Mouse (Mus musculus): Measurements from ENCODE around the gene Itga4.

The Itga4 gene

DNA sequence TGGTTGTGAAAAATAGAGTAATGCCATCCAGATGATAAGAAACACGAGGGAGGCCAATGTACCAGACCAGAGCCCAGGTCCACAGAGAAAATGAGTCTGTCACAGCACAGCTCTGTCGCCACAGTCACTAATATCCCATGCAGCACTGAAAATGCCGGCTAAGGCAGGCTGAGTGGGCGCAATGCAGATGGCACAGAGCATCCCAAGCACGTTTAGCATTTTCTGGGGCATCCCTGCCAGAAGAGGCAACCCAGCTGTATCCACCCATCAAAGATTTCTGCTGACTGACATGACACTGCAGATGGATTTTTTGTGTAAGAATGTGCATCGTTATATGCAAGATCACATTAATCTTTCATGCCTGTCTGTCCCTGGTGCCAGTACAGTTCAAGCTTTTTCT lies 106.8 kb downstream of the Itga4 start:
- 43% methylated on average over 6 of the region's 6 CpGs for WGBS

DNA sequence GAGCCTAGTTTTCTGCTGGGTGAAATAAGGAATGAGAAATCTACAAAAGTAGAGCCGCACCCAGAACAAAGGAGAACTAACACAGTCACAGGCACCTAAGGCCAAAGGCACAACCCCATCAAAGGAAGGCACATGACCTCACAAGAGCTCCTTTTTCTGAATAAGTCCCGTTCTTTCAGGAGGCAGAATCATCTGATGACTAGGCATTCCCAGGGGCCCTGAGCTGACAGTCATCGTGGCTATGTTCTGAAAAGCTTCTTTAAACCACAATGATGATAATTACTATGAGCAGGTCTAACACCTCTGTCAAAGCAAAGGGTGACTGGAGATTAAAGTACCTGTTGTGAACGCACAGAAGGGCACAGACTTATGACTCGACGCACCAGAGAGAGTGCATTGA lies 108.7 kb downstream of the Itga4 start:
- WGBS: 88% methylated on average over 6 of the region's 6 CpGs

DNA sequence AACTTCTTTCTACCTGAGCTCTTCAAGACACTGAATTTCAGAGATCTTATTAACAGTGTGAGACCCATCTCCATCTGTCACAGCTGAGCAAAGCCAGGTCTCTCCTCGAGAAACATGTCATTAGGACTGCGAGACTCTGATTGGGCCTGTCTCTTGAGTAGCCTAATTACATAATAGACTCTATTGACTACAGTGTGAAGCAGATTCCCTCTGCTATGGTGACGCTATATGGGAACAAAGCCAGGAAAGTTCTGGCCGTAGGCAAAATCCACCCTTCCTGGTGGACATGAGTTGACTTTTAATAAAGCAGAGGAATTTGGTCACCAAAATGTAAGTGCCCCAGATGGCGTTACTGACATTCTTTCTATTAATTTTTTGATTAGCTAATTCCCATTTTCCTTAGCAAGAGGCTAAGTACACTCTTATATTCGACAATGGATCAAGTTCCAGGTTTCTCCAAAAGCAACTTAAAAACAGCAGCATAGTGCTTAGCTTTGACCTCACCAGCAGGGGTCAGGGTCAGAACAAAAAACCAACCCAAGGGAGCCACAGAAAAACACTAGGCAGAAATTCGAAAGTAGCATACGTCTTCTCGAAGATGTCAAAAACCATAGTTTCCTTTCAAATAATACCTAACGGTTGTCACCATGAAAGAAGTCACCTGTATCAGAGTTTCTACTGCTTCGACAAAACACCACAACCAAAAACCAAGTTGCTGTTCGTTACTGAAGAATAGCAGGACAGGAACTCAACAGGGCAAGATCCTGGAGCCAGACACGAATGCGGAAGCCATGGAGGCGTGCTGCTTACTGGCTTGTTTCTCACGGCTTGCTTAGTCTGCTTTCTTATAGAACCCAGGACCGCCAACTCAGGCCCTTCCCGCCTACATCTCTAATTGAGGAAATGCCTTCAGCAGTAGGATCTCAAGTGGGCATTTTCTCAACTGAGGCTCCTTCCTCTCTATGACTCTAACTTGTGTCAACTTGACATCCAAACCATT lies 112.5 kb downstream of the Itga4 start:
- 78% methylated on average over 18 of the region's 18 CpGs for WGBS

DNA sequence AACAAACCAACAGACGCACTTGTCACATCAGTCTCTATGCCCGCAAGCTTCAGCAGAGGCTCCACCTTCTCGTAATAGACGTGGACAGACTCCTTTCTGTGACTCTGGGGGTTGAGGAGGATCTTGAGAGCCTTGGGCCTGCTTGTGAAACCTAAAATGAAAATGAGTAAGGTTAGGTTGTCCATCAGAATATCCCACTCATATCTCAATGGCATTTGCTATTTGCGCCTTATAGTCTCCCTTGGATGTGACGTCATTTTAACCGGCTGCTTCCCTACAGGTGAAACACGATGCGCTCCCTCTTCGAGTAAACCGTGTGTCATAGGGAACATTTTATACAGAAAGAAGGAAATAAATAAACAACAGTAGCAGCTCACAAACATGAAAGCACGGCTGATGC lies 113.4 kb downstream of the Itga4 start:
- WGBS: 95% methylated on average over 12 of the region's 12 CpGs

DNA sequence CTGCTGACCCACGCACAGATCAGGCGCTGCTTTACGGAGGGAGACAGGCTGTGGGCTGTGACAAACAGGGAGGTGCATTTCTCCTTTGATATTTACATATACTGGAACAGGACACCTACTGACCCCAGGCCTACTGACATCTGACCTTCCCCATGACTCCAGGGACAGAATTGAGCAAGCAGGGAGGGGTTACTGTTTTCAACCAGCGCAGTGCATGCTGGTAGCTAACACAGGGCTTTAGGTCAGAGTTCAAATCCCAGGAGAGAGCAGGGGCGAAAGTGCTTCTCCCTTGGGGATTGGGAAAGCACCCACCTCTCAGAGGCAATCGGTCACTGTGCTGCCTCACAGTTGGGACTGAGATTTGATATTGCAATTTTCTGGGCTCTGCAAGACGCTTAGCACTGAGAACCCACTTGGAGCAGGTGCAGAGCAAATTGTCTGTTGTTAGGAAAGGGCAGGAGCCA lies 113.9 kb downstream of the Itga4 start:
- 90% methylated on average over 7 of the region's 7 CpGs for whole genome bisulfite sequencing

DNA sequence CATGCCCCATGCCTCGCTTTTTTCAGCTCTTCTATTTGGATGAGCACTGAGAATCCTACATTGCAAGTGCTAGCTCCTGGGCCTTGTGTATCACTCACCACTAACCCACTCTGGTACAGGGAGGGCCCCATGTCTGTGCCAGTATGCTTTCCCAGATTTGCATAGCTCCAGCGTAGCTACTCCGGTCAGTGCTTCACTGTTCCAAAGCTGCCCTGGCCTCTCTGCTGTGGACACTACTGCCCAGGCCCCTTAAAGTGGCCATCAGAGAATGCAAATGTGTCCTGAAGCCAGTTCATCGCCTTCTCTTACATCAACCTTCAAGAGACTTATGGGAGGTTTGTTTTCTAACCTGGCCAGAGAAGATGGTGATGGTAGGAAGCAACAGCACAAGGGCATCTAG lies 114.7 kb downstream of the Itga4 start:
- 88% methylated on average over 4 of the region's 4 CpGs for WGBS

DNA sequence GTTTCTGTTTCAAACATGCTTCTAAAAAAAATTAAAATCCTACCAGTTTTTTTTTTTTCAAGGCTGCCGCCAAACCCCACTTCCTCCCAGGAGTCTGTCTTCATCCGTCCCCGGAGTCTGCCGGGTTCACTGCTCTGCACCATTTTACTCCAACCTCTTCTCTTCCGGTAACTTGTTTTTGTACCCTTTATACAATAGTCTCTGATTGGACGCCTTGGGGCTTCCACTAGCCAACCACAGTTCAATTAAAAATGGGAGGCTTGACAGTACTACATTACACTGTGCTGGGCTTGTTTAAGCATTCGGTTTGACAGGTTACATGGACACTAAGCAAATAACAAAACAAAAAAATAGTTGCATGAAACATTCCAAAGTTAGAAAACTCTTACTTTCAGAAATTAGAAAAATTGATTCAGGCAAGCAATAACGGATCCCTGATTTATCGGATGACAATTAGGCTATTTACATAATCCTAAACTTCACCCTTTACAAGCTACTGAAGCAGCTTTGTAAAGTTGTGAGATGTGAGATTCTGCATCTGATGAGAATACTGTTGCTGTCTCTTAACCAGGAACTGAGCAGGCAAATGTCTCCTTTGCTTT lies 115.6 kb downstream of the Itga4 start:
- 65% methylated on average over 9 of the region's 9 CpGs for WGBS

DNA sequence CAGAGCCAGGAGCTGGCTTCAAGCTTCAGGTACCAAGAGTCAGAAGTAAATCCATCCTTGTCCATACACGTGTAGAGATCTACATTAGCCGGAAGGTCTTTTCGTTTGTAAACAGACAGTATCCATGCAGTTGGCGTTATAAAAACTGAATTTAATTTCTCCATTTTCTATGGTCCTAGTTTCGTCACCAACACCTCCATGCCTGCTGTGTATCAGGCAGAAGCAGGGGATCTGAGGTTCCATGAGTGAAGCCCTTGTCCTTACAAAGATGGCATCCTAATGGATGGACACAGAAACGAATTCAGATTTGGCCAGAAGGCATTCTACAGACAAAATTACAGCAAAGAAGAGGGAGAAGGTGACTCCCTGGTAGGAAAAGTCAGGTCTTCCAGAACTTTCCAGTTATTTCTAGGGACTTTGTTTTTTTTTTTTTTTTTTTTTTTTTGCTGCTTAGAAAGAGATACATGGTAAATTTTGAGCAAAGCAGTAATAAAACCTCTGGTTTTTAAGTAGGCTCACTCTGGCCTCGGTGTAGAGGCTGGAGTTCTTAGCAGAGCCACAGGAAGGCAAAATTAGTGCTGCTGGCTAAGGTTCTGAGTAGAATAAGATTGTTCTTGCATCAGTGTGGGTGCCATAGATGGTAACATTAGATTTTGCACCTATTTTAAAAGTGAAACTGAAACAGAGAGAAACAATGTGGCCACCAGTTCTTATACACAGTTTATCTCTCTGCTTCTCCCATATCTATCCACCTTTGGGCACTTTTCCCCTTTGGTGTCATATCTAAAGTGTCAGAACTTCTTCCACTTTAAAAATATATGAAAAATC lies 116.3 kb downstream of the Itga4 start:
- WGBS: 91% methylated on average over 7 of the region's 7 CpGs

DNA sequence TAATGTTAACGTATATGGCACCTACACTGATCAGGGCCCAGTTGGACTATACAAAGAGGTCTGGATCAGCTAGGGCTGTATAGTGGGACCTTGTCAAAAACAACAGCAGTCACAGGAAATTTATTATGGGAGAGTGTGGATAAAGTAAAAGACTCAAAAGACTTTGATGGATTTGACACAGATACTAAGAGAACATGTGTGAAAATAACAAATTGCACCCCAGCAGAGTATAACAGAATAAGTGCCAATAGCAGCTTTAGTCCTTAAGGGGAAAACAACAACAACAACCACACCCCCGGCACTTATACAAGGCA lies 116.9 kb downstream of the Itga4 start:
- 91% methylated on average over 2 of the region's 2 CpGs for WGBS

DNA sequence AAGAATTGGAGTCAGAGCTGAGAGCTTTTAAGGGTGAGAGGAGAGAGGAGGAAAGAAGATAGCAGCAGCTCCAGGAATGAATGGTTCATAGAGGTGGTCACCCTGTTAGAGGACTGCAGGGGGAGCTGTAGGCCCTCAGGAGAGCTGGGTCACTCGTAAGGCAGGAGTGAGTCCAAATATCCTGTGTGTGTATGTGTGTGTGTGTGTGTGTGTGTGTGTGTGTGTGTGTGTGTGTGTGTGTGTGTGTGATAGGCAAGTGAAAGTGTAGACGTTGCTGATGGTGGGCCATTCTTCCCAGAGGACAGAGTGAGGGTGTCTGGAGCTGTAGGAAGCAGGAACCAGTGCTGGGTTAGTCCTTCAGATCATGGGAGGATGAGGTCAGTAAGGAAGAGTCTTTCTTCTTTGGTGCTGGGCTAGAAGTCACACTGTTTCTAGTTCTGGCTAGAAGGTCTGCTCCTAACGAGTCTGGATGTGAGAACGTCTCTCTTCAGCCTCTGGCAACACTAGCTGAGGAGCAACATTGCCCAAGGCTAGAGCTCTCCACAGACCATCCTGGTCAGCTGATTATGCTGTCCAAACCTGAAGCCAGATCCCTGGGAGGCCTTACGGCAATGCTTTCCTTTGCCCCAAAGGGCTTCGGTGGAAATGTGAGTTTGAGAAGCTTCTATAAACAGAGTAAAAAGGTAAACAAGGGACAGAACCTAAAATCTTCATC lies 117.4 kb downstream of the Itga4 start:
- WGBS: 62% methylated on average over 6 of the region's 6 CpGs

DNA sequence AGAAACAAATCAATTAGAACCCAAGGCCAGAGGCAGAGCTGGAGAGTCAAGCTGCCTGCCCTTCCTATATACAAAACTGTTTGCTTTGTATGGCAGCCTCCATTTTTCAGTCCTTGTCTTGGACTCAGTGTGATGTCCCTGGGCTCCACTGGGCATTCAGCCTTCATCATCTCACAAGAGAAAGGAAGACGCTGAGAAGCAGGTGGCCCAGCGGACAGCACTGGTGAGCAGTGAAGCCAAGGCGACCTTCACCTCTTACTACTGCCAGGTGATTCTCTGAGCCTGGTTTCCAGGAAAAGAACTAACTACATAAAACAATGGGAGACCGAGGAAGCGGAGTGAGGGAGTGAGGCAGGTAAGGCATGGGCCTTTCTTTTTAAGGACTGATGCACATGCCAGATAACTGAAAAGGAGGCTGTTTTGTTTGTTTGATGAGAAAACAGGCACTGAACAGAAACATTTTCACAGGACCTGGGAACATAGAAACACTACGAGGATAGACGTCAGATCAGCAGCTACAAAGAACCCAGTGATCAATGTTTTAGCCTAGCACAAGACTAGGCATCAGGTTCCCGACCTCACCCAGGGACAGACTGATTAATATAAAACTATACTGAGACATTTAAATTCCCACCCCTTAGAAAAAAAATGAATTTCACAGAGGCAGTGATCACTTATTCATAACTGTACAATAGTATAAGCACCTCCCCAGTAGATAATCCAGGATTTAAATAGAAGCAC lies 123.3 kb downstream of the Itga4 start:
- 84% methylated on average over 8 of the region's 8 CpGs for WGBS

DNA sequence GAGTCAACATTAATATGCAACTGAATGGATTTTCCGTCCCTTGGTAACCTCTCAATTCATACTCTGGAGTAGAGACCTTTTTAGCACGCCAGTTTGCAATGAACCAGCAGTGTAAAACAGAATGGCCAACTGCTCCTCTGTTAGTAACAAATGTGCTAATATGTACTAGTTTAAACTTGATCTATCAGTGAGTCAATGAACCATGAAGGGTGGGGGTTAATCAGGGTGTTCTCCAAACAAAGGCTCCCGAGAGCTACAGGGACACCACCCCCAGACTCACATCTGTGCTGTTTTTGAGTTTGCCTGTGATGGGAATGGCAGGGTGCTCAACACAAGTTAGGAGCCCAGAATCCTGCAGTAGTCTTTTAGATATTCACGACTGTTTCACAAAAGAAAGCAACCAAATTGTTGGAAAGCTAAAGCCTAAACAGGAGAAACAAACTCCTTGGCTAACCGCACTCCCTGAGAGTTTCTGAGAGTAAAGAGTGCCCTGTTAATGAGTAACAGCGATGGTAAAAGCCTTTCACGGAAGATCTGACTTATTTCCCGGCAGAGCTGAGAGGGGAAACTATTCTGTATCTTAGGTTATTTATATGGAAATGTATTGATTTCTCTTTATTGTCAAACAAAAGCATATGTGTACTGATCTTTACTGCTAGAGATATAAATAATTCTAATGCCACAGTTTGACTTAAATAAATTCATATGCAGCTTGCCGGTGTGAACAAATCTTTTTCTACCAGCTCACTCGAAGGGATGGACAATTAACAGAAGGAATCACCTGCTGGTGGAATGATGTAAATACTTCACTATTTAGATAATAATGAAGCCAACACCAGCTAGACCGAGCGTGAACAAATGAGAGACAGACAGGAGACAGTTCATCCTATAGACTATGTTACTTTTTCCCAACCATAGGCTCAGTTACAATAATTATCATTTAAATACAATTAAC lies 124.1 kb downstream of the Itga4 start:
- 51% methylated on average over 12 of the region's 12 CpGs for WGBS
